9 mouse cellular contexts compared by ENCODE assay signal in genomic region chr5:44538000-44538395, GRCm38 (mm10).
DNase-seq lines count a peak whose midpoint lies in the region; ATAC-seq lines count a peak whose summit lies in the region.
"Had no signal": no experiment of that assay in that cellular context is flagged by ENCODE, and none has a peak within 500 bp of the region (broad histone marks: within the 10 kb centered on the region; RNA-seq: fewer than 3 reads in every experiment).

No protein-coding gene starts in this region.

- no peak overlapping the region for H3K4me2 ChIP-seq in embryonic facial prominence, embryonic 12.5 days (replicated peaks)
- no peak overlapping the region; the same call in 1 of the 2 replicates for H3K4me2 ChIP-seq in hindbrain, embryonic 12.5 days (replicated peaks)

- H3K9me3 ChIP-seq in embryonic facial prominence, embryonic 12.5 days, result no peaks in the 10 kb centered on the region
- H3K9me3 ChIP-seq in hindbrain, embryonic 12.5 days (replicated peaks), result no peaks in the 10 kb centered on the region

- no peak overlapping the region for H3K4me3 ChIP-seq in embryonic facial prominence, embryonic 12.5 days
- no peak overlapping the region for H3K4me3 ChIP-seq in hindbrain, embryonic 12.5 days
- H3K4me3 ChIP-seq: myocyte had no signal

- intact Hi-C loops in left cerebral cortex, postnatal 4 days (cut with DNase I), result no loop called here
- intact Hi-C loops in gastrocnemius, postnatal 36 days (cut with DNase I), result no loop called here

- 7% methylated on average over 5 of the region's 5 CpGs for WGBS in embryonic facial prominence, embryonic 12.5 days
- 6% methylated on average over 5 of the region's 5 CpGs for WGBS in hindbrain, embryonic 12.5 days

- no peaks in the 10 kb centered on the region for H3K27me3 ChIP-seq in embryonic facial prominence, embryonic 12.5 days
- no peaks in the 10 kb centered on the region for H3K27me3 ChIP-seq in hindbrain, embryonic 12.5 days

- H3K27ac ChIP-seq in embryonic facial prominence, embryonic 12.5 days, result no peak overlapping the region
- H3K27ac ChIP-seq in hindbrain, embryonic 12.5 days, result no peak overlapping the region

- peak; percentile 82; the same call in 1 of the 2 replicates for ATAC-seq in embryonic facial prominence, embryonic 12.5 days (ENCODE audit: insufficient number of reproducible peaks, insufficient read depth, low FRiP score, low TSS enrichment)
- peak; percentile 96 for ATAC-seq in hindbrain, embryonic 12.5 days (ENCODE audit: low FRiP score)
- ATAC-seq in inflammation-experienced regulatory T-cells, adult 6 months, result no peak

- H3K4me1 ChIP-seq in embryonic facial prominence, embryonic 12.5 days, result peaks cover 8% of the 10 kb centered on the region; the same call in 1 of the 2 replicates
- peaks cover 17% of the 10 kb centered on the region for H3K4me1 ChIP-seq in hindbrain, embryonic 12.5 days

- H3K36me3 ChIP-seq in embryonic facial prominence, embryonic 12.5 days, result no peaks in the 10 kb centered on the region
- H3K36me3 ChIP-seq in hindbrain, embryonic 12.5 days, result no peaks in the 10 kb centered on the region

- no peak overlapping the region for H3K9ac ChIP-seq in embryonic facial prominence, embryonic 12.5 days
- H3K9ac ChIP-seq in hindbrain, embryonic 12.5 days, result no peak overlapping the region

- DNase-seq in adrenal gland, postnatal 10 days, result peak; percentile 39
- no peak for DNase-seq in adrenal gland, adult 8-10 months
- DNase-seq in left cerebral cortex, postnatal 4 days, result peak; percentile 76
- DNase-seq in right cerebral cortex, postnatal 36 days (ENCODE audit: low spot score in 2 of 2), result peak; percentile 78 to 79
- no peak for DNase-seq in gastrocnemius, postnatal 36 days

Comparison
In these comparisons a context has a peak if more than half of its experiments do, and no peak if none do; other contexts are left out.
1. DNase-seq: peak in adrenal gland, postnatal 10 days (single experiment), left cerebral cortex, postnatal 4 days (single experiment) and right cerebral cortex, postnatal 36 days (2 of 2); none in adrenal gland, adult 8-10 months (single experiment) and gastrocnemius, postnatal 36 days (0 of 2).